Mouse (Mus musculus) central nervous system, embryonic 14 days (tissue): ENCODE measurements around the gene Prps1l3. TPM values are rescaled to one million over a fixed set of nuclear protein-coding genes. Genes with fewer than 3 reads are reported as not detected.

Source experiments
- polyA plus RNA-seq: library from polyadenylated mRNA; depleted of rRNA; stranded (reverse); fragments of >200 nt; gene quantifications from 2 replicates; pipeline ENCODE4 v1.2.3, GENCODE M21; 2012; rRNA removed

Prps1l3 gene
- polyA plus RNA-seq, result 18.6 and 19.1 TPM in 2 replicates

GRCm38 (mm10) chr12:57230192-57230706 is at the start of gene Prps1l3, which contains the start of gene Mipol1:
Prps1l3 (plus strand) TSS chr12:57230412.
Mipol1 (plus strand) TSS chr12:57230427.

GRCm38 (mm10) chr12:57197363-57198026 is 32.7 kb upstream of the Prps1l3 start, which contains the start of gene Slc25a21:
Slc25a21 (minus strand) TSS chr12:57197472.

Other genes with a start within 250 kb of the Prps1l3 start
- gene Slc25a21, start 32.9 kb upstream of the Prps1l3 start, polyA plus RNA-seq, result 0.05 and 0.10 TPM in 2 replicates
- 4.2 and 4.6 TPM in 2 replicates for gene Mipol1, start within 50 bp of the Prps1l3 start, polyA plus RNA-seq